Mouse (Mus musculus) C2C12 (cell line): ENCODE measurements at regions not wholly inside any gene's neighbourhood (a gene's known extent, or its start where the extent isn't known, plus 50 kb on each side); places are given as distances from the start of the nearest gene placed in this dataset.

Source experiments
- CEBPB ChIP-seq: IDR thresholded peaks from one replicate; pipeline ENCODE4 v1.6.1; 2011; ENCODE audit warnings: low read depth, mild to moderate bottlenecking, control low read depth, moderate library complexity
- CTCF ChIP-seq: IDR thresholded peaks from one replicate; pipeline ENCODE4 v1.5.1; 2011; ENCODE audit not compliant: control insufficient read depth, insufficient read depth, insufficient read length
- MYOD1 ChIP-seq: IDR thresholded peaks from one replicate; pipeline ENCODE4 v1.6.1; 2011; ENCODE audit warnings: low read depth; ENCODE audit not compliant: control insufficient read depth, insufficient read length
- MYOG ChIP-seq: IDR thresholded peaks from one replicate; pipeline ENCODE4 v1.6.1; 2011; ENCODE audit not compliant: control insufficient read depth, insufficient read length; ENCODE audit errors: extremely low read depth
- USF1 ChIP-seq: IDR thresholded peaks from one replicate; pipeline ENCODE4 v1.6.1; 2011; ENCODE audit warnings: low read depth, mild to moderate bottlenecking, control low read depth, moderate library complexity

- TF ChIP-seq CTCF: no peak
- TF ChIP-seq USF1: no peak
- no peak for TF ChIP-seq MYOD1
- no peak for TF ChIP-seq MYOG
- no peak for TF ChIP-seq CEBPB
Observed at GRCm38 (mm10) chr16:76821261-76821660, 192.2 kb upstream of the Usp25 start.
